Mouse (Mus musculus): Measurements from ENCODE around the gene Kcna6.

The Kcna6 gene

DNA sequence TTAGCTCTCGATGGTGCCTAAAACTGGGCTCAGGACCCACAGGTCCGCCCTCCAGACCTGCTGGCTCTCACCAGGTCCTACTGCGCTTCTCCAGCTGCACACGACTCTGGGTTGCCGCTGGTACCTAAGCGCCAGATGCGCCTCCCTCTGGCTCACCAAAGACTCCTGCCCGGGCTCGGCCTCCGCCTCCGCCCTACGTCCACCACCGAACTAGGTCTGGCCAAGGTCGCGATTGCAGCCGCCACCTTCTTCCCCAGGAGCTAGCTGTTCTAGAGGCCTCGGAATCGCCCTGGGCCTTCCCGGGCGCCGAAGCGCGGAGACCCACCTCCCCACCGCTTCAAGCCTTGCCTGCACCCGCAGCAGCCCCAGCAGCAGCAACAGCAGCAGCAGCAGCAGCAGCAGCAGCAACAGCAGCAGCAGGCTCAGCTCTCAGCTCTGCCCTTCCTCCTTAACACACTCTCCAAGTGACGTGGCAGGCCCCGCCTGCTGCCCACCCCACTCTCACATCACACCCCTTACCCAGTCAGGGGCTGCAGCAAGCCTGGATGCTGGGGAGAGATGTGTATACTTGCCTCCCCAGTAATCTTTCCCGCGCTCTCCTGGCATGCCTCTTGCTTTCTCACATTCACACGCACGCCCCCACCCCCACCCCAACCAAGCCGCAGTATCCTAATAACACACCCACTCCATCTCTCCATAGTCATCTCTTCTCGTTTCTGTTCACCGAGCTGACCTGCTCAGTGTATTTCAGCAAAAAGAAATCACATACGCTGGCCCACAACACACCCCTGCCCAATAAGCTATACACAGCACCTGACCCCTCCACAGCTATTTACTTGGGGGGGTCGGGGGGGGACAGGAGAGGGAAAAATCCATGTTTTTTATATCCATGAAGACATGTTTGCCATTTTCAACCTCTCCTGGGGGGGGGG is at the start of gene Kcna6:
Kcna6 (minus strand) TSS at position 464 of the 932 bp plus-strand sequence.
- no peak for DNase-seq

DNA sequence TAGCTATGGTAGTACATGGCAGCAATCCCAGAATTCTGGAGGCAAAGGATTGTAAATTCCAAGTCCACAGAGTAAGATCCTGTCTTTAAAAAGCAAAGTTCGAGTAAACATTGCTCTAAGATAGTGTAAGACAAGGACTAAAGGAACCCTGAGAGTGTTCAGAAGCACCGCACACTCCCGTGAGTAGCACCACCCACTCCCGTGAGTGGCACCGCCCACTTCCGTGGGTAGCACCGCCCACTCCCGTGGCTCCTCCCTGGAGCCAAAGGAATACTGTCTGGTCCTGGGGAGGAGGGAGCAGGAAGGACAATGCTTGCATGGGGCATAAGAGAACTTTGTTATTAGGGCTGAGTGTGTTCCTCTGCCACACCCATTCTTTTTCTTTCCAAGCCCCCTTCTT is 48.4 kb upstream of the Kcna6 start:
- DNase-seq = no peak

DNA sequence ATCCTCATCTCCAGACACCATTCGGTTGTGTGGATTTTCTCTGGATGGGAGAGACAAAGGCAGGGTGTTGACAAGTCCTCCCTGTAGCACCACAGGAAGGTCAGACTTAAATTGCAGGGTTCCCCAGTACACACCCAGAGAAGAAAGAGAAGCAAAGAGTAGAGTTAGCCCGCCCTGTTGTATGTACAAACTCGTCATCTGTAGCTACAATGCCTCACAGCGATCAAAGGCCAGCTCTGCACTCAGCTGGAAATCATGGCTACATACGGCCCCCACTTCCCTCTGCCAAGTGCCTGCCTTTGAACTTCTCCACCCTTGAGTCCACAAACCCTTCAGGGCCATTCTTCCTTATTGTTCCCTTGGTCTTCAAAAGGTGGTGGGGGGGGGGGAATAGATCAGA is 43.7 kb upstream of the Kcna6 start:
- DNase-seq = no peak

DNA sequence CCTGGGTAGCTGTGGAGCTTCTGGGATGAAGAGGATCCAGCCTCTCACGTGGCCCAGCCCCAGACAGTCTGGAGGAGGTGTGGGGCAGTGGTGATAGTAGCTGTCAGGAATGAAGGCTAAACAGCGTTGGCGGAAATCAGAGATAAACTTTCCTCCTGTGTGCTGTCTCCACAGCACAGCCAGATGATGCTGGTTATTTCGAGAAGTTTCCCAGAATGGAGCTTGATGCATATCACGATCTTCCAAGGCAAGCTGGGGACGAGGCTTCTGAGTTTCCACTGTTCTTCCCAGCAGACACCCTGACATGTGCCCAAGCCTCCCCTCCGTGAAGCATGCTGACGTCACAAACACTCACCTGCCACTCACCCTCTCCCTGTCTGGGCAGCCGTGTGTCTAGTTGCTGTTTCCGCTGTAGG is 43.2 kb upstream of the Kcna6 start:
- DNase-seq = no peak

DNA sequence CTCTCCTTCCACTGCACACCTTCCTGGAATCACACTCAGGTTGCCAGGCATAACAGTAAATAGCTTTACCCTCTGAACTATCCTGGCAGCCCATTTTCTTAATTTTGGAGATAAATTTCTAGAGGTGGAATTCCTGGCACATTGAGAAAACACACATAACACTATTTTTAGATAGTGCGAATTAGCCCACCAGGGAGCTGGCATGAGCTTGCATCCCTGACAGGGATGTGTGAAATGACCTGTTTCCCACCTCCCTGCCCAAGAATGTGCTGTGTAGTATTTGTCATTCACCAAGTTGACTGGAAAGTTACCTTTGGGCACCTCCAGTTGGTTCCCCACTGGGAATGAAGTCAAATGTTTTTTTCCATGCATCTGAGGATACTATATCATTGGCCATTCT is 42.6 kb upstream of the Kcna6 start:
- no peak for DNase-seq

DNA sequence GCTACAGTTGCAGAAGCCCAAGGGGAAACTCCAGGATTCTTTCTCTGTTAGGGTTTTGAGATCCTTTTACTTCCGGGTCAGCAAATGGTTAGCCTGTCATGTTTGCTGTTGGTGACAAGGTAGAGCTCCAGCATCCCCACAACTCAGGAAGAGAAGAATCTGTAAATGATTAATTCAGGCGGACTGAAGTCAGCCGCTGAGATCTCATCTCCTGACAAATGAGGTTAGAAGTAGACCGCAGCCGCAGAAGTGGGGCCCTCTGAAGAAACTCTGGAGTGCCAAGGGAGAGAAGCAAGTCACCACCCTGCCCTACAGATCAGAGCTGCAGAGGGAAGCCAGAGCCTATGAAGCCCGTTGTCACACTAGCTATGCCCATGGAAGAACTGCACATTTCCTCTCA is 37.4 kb upstream of the Kcna6 start:
- DNase-seq = peak; percentile 43

DNA sequence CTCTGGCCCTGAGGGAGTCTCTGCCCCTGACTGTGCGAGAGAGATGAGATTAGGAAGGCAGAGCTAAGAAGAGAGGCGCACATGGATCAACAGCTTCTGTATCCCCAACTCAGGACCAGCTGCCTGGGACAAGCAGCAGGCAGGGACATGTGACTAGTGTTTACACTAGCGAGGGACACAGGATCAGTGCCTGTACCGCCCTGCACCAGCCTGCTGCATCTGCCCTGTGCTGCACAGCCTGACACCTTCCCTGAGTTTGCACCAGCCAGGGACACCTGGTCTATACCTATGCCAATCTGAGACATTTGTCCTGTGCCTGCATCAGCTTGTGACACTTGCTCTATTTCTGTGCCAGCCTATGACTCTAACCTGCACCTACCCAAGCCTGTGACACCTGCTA is 33.4 kb upstream of the Kcna6 start:
- DNase-seq = no peak

DNA sequence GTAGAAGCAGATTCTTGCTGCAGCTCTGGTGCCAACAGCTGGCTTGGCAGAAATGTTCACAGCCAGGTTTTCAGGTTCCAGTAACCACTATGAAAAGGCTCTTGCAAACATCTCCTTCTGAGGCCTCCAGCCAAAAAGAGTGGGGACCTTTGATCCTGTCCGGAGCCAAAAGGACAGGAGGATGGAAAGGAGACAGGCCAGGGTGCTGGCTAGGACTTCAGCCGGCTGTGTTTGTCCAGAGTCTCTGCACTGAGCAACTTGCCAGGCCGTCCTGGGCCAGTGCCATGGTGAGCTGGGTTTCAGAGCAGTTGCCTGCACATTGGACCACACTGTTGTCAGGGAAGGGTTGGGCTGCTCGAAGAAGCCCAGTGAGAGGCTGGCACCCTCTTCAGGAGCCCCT is 31.9 kb upstream of the Kcna6 start:
- DNase-seq = peak; percentile 88

DNA sequence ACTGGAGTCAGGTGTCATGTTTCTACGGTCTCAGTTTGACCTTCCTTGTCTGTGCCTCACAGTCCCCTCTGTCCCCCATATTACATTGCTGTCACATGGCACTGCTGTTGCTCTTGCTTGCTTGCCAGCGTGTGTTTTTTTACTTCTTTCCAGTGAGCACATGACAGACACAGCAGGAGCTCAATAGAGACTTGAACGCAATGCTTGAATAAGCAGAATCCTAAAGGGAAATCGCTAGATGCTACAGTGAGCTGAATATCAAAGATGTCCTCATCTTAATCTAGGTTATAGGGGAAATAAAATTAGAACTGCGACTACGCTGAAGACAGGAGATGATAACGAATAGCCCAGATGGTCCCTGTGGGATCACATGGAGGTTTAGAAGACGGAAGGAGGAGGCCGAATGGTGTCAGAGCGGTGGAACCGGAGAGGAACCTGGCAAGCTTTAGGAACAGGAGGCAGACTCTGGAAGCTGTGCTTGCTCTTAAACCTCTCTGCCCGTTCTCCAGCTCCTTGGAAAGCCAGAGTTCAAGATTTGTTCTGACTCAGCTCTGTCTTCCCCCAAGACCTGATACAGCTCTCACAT is 29.8 kb upstream of the Kcna6 start:
- DNase-seq = no peak

DNA sequence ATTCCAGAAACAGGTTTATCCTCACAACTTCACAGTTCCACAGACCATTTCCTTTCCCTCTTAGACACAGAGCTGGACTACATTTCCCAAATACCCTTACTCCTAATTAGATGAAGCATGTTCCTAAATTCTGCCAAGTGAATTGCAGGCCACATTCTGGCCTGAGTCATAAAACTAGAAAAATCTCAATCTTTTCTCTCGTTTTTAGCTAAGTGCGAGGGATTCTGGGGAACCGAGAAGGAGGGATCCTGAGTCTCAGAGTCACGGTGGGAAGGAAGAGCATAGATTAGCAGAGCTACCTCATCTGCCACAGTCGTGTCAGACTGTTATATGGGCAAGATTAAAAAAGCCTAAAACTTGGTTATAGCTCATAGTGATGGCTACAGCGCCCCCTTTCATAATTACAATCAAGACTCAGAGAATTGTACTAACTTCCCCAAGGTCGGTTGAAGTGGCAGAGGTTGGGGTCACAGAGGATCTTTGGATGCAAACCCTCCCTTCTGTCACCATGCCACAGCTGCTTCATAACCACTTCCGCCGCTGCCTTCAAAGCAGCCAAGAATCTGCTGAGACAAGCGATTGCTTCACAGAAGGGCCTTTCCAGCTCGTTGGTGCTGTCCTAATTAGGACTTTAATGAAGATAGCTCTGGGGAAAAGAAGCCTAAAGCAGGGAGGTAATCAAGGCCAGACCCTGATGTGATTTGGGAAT is 28.6 kb upstream of the Kcna6 start:
- DNase-seq = peak; percentile 22

DNA sequence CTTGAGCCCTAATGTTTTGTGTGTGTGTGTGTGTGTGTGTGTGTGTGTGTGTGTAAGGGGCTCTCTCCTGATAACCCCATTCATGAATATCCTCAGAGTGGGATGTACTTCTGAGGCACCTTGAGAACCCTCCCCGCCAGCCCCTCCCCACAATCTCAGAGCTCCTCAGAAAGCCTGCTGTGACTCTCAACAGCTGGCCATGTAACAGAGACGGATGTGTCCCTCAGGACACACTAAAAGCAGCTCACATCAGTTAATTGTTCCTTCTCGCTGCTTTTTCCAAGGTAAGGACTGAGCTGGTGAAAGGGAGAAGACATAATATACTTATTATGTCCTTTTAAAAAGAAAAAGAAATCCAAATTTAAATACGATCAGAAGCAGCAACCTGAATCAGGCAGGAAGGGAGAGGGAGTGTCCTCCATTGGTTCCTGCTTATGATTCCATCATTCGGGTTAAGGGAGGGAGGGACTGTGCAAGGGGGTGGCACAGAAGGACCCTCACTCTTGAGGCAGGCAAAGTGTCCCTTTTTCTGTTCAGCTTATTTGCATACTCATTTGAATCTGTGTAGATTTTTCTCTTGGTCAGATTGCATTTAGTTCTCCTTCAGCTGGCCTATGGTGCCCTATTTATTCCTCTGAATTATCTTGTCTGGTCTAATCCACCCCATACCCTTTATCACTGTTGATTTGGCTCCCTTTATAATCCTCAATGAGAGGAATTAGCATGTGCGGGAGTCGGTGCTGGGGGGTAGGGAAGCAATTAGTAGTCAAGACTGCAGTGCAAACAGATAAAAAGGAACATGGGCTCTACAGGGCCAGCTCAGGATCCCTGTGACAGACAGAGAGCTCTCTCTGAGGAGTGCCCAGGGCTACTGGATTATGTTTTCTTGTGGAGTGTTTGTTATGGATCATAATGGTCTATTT is 27.4 kb upstream of the Kcna6 start:
- no peak for DNase-seq

DNA sequence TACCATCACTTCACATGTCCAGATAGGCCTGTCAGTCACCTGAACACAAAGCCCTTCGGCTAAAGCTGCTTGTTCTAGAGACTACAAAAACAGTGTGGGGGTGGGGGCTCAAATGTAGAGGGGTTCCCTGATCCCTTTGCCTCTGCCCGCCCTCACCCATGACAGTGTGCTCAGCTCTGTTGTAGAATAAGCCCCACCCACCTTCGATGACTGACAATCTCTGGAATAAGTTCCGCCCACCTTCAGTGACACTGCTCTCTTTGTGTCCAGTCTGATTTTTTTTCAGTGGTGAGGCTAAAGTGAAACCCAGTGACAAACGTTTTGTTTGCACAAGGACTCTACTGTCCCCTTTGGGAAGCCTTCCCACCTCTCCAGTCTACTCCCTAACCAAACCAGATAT is 26.1 kb upstream of the Kcna6 start:
- DNase-seq = no peak

DNA sequence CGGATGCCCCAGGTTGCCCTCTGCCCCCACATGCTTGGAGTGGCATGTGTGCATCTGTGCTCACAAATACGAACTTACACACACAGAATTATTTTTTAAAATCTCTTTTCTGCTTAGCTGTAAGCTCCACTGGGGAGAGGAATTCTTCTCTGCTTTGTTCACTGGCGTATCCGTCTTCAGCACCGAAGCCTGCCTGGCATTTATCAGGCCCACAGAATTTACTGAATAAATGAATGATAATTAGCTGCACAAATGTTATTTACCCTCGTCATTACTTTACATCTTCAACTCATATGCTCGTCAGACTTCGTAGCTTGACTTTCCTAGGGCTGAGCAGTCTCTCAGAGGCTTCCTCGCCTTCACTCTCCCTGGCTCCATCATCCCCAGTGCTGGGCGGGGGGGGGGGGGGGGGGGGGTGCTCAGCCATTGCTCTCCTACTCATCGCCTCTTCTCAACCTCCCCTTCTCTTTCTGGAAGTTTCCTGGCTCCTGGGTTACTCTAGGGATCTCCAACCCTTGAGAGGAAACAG is 24.2 kb upstream of the Kcna6 start:
- DNase-seq = no peak

DNA sequence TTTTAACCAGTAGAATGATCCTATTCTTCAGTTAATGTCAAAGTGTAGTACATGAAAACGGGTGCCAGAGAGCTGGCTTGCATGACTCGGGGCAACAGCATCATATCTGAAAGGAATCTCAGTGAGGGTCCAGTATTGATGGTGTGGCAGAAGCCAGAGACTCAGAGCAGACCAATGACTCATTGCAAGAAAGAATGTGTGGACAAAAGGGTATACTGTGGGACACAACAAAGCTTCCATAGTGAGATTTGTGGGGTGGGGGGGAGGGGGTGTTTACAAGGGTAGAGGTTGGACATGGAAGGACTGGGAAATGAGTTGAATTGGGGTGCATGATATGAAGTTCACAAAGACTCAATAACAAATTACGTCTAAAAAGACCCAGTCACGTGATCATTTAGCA is 20.9 kb upstream of the Kcna6 start:
- DNase-seq = no peak

DNA sequence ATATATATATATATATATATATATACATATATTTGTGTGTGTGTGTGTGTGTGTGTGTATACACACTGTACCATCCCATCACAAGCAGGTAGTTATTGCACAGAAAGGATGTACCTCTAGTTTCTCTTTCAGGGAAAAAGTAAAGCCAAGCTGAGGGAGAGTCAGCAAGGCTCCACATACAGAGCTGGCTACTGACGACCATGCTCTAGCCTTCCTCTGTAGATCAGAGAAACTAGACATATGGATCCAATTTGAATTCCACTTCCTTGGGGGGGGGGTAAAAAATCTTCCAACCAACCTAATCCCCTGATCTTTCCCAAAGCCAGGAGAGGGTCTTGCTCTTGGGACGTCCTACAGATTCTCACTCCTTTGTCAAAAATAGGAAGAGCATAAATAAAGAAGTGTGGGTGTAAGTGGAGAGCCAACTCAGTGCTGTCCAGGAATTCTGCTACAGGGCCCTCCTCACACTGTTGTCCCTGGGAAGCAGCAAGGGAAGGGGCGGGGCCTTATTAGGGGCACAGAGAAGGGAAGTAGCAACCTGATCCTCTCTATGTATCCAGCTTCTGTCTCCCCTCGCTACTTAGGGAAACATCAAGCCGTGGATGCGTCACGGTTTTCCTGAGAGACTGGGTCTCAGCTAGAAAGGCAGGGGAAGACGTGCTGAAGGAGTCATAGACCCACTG is 15.4 kb upstream of the Kcna6 start:
- no peak for DNase-seq

DNA sequence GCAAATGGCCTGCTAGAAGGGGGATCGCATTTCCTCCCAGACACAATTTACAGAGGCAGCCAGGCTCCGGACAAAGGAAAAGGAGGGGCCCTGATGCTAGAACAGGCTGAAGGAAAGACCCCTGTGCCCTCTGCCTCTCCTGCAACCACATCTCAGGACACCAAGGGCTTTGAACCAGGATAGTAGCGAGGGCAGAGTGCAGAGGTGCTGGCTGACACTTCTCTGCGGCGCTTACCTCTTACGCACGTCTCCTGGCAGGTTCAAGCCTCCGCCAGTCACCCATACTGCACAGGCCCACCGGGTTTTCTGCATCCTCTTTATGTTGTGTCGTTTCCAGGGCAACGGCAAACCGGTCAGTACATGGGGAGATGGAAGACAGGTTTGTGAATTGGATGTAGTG is 12.0 kb upstream of the Kcna6 start:
- no peak for DNase-seq

DNA sequence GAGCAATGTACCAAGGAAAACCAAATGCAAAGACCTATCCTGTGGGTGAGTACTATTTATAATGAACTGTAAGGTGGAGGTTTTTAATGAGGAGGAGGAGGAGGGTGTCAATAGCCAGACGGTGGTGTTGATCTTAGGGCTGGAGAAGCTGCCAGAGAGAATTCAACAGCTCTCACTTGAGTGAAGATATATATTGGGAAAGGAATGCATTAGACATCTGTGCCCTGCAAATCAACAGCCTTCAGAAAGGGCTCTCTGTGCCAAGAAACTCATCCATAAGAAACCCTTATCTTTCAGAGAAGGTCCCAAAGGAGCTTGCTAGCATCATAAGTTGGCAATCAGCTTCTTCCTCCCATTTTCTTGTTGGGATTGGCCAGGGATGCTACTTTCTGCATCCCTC is 5.4 kb upstream of the Kcna6 start:
- no peak for DNase-seq

DNA sequence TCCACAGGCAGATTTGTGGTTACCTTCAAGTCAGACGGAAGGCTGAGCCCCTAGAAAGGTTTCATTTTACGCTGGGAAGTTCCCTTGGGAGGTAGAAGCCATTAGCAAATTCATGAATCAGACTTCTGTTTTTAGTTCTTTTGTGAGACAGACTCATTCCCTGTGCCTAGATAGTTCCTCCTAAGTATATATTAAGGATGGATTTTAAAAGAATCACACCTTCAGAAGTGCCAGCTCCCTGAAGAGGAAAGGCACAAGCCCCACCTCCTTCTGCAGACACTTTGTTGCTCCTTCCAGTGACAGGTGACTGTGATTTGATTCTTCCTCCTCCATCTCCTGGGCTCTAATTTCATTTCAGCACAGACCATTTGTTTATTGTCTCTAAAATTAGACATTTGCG is 2.1 kb upstream of the Kcna6 start:
- no peak for DNase-seq

DNA sequence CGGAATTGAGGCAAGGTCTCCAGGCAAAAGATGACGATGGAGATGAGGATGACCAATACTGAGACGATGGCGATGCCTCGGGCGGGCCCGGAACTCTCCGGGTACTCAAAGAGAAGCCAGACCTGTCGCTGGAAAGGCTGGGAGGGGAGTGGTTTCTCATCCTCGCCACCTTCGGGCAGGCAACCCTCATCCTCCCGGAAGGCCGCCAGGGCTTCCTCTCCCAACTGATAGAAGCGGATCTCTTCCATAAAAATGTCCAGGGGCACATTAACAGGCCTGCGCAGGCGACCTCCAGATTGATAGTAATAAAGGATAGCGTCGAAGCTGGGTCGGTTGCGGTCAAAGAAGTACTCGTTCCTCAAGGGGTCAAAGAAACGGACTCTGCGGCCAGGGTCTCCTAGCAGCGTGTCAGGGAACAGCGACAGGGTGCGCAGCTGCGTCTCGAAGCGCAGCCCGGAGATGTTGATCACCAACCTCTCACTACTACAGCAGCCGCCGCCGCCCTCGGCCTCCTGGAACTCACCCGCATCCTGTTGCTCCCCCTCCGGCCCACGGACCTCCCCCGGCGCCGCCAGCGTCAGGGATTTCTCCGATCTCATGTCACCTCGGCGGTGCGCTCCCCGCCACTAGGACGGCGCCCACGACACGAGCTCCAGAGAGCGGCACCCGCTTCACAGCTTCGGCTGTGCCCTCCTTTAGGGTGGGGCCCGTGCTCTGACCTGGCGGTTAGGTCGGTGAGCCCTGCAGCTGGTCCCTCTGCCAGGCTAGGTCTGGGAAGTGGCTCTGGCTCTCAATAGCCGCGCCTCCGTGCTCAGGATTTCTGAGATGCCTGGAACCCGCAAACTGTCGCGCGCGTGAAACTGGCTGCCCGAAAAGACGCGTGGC is 906 bp downstream of the Kcna6 start:
- no peak for DNase-seq

DNA sequence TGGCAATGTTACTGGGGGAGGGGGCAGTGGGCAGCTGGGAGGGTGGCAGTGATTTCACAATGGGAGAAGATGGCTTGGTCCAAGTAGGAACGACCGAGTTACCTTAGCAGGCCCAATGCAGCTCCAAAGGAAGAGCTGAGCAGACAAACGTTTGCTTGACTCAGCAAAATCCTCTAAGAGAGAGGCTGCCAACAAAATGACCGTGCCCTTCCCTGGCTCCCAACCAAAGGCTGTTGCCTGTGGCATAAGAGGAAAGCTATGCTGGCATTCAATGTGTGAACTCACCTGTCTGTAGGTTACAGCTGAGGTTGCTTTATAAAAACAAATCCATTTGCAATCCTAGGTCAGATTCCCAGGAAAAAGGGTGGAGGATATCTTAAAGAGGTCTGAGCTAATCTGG is 3.5 kb downstream of the Kcna6 start:
- peak; percentile 63 for DNase-seq

DNA sequence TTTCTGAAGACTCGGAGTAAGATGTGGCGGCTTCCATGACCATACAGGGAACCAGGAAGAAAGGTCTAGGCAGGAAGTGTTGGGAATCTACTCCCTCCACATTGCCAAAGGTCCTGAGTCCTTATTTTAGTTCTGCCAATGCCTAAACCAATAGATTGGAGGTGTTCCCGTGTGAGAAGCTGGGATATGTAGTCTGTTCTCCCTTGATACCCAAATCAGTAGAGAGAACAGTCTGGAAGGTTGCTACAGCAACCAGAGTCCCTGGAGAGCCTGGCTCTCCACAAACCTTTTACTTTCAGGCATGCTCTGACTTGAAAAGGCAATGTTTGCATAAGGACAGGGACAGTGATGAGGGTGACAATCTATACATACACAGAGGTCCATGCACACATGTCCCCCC is 4.7 kb downstream of the Kcna6 start:
- no peak for DNase-seq

Data from kidney, adult 9 months (tissue).